Mouse (Mus musculus) neural tube, embryonic 13.5 days (tissue): ENCODE measurements around the gene Gck. TPM values are rescaled to one million over a fixed set of nuclear protein-coding genes. Genes with fewer than 3 reads are reported as not detected.
"Not testable (repeated sequence)": the region's sequence is repeated elsewhere in the genome, so short reads cannot be mapped to it uniquely, and the experiment has no call there.

ENCODE experiments used
- ATAC-seq: fragments of 200-750 bp; cut with Nextera tagmentation; 2 replicates; pipeline ENCODE4 v1.8.0; 2017; ENCODE audit warnings: low read depth, mild to moderate bottlenecking, moderate TSS enrichment, moderate library complexity
- H3K27ac ChIP-seq: fragments of 300-500 bp; sonication (generic); replicated peaks from 2 replicates; pipeline ENCODE4 v1.5.1; 2015; ENCODE audit warnings: moderate library complexity, mild to moderate bottlenecking, inconsistent platforms
- H3K27me3 ChIP-seq: fragments of 300-500 bp; sonication (generic); 2 replicates; pipeline ENCODE4 v1.6.1; 2015; ENCODE audit warnings: mild to moderate bottlenecking, inconsistent platforms
- H3K36me3 ChIP-seq: fragments of 300-500 bp; sonication (generic); 2 replicates; pipeline ENCODE4 v1.6.1; 2015; ENCODE audit warnings: mild to moderate bottlenecking, inconsistent platforms
- H3K4me1 ChIP-seq: fragments of 300-500 bp; sonication (generic); replicated peaks from 2 replicates; pipeline ENCODE4 v1.6.1; 2015; ENCODE audit warnings: inconsistent platforms
- H3K4me2 ChIP-seq: fragments of 300-500 bp; sonication (generic); 2 replicates; pipeline ENCODE4 v1.6.1; 2015; ENCODE audit warnings: inconsistent platforms, mild to moderate bottlenecking, moderate library complexity
- H3K4me3 ChIP-seq: fragments of 300-500 bp; sonication (generic); 2 replicates; pipeline ENCODE4 v1.5.1; 2015; ENCODE audit warnings: mild to moderate bottlenecking, inconsistent platforms
- H3K9ac ChIP-seq: fragments of 300-500 bp; sonication (generic); 2 replicates; pipeline ENCODE4 v1.6.1; 2015; ENCODE audit warnings: moderate library complexity, mild to moderate bottlenecking, inconsistent platforms
- H3K9me3 ChIP-seq: fragments of 300-500 bp; sonication (generic); 2 replicates; pipeline ENCODE4 v1.6.1; 2016; ENCODE audit warnings: inconsistent platforms
- WGBS: fragments of 180-500 bp; shearing (Covaris S2); methylation state at CpG from one replicate; pipeline ENCODE4 v1.1.7; 2015; 5-methylcytosine and 5-hydroxymethylcytosine counted together
- polyA plus RNA-seq: library from polyadenylated mRNA; unstranded; fragments of >200 nt; fragmentation: Nextera tagmentation; extraction: Ambion mirVana; gene quantifications from 2 replicates; pipeline ENCODE4 v1.2.1, GENCODE M21; 2015

Gene Gck
- polyA plus RNA-seq, 1 experiment from 2014 or later = 3.0 TPM

DNA sequence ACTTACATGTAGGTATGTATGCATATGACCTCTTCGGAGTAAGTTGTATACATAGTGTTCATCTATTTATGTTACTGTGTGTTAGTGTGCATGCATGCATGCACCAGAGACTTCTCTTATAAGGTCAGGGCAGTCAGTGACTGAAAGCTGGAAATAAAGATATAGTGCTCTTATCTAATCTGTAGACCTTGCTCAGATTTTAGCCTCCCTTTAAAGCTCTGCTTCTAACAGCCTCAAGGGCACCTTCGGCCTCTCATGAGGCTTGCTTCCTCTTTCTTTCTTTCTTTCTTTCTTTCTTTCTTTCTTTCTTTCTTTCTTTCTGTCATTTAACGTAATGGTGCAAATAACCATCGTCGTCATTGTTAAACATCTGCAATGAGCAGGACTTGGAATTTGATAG, 4.6 kb upstream of the Gck start:
- H3K9ac ChIP-seq = peak overlapping the region; percentile 93; the same call in 1 of the 2 replicates
- 86% methylated on average over 5 of the region's 5 CpGs for whole genome bisulfite sequencing
- peaks cover 32% of the 10 kb centered on the region for H3K4me1 ChIP-seq
- H3K27ac ChIP-seq = no peak overlapping the region
- peaks cover 9% of the 10 kb centered on the region for H3K36me3 ChIP-seq
- H3K4me2 ChIP-seq = no peak overlapping the region
- H3K9me3 ChIP-seq = no peaks in the 10 kb centered on the region
- H3K4me3 ChIP-seq = no peak overlapping the region
- H3K27me3 ChIP-seq = no peaks in the 10 kb centered on the region
- ATAC-seq = no peak

DNA sequence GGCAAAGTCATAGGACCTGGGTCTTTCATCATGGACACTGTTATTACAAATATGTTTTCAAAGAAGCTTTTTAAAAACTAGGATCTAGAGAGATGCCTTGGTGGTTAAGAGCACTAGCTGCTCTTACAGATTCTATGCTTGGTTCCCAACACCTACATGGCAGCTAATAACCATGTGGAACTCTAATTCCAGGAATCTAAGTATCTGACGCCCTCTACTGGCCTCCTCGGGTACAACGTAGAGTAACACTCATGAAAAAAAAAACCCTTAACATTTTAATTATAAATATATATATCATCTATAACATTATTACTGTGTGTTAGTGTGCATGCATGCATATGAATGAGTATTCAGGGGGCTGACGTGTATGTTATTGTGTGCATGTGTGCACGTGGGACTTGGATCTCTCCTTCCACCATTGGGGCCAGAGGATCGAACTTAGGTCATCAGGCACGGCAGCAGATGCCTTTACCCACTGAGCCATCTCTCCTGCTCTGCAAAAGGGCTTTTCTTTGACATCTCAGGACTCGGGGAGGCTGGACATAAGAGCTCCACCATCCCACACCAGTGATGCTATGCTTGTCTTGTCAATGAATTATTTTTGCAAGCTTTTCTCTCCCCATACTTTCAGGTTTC, 3.4 kb upstream of the Gck start:
- no peak for ATAC-seq
- H3K27ac ChIP-seq = no peak overlapping the region

DNA sequence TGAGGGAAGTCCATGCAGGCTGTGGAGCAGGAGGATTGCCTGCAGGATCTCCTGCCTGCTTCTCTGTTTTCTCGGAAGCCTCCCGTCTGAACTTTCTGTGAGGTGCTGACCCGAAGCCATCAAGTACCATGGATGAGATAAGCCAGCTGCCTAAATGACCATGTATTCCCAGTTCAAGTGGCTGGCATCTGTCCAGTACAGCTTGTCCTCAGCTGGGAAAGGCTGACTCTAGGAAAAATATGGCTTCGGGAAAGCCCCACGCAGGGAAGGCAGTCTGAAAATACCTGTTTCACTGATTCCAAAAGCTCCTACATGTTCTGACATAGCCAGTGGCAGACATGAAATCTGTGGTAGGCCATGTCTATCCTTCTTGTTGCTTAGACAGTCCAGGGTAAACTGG, 2.6 kb upstream of the Gck start:
- Histone ChIP-seq H3K36me3 (0 out of 2 replicates have a peak, but pooled peaks cover 3% of the 10 kb centered on the region), H3K4me3 (no peak overlapping the region), H3K27ac (no peak overlapping the region), H3K4me2 (no peak overlapping the region), H3K27me3 (no peaks in the 10 kb centered on the region), H3K9me3 (no peaks in the 10 kb centered on the region), H3K4me1 (peaks cover 30% of the 10 kb centered on the region), H3K9ac (no peak overlapping the region)
- WGBS = 87% methylated on average over 5 of the region's 5 CpGs
- ATAC-seq = no peak

More for the DNA sequence above, 3.4 kb upstream of the Gck start:
- WGBS = 36% methylated on average over 8 of the region's 8 CpGs
- Histone ChIP-seq H3K9me3 (no peaks in the 10 kb centered on the region), H3K4me3 (no peak overlapping the region), H3K4me1 (peaks cover 33% of the 10 kb centered on the region), H3K36me3 (0 out of 2 replicates have a peak, but pooled peaks cover 4% of the 10 kb centered on the region), H3K27me3 (no peaks in the 10 kb centered on the region), H3K9ac (no peak overlapping the region), H3K4me2 (no peak overlapping the region)

GRCm38 (mm10) chr11:5948546-5949250, 1.2 kb downstream of the Gck start:
- Histone ChIP-seq H3K27ac (no peak overlapping the region), H3K36me3 (no peaks in the 10 kb centered on the region), H3K4me2 (no peak overlapping the region), H3K9me3 (no peaks in the 10 kb centered on the region), H3K9ac (0 out of 2 replicates have a peak overlapping the region, but pooled peaks have one; percentile 4), H3K4me1 (peaks cover 8% of the 10 kb centered on the region), H3K4me3 (no peak overlapping the region), H3K27me3 (no peaks in the 10 kb centered on the region)
- 61% methylated on average over 10 of the region's 10 CpGs for WGBS
- ATAC-seq = no peak

GRCm38 (mm10) chr11:5947796-5948195, 2.1 kb downstream of the Gck start:
- Histone ChIP-seq H3K9me3 (no peaks in the 10 kb centered on the region), H3K36me3 (no peaks in the 10 kb centered on the region), H3K4me2 (no peak overlapping the region), H3K4me1 (peaks cover 8% of the 10 kb centered on the region), H3K27ac (no peak overlapping the region), H3K9ac (no peak overlapping the region), H3K4me3 (no peak overlapping the region), H3K27me3 (no peaks in the 10 kb centered on the region)
- WGBS = 68% methylated on average over 4 of the region's 4 CpGs
- no peak for ATAC-seq

- Histone ChIP-seq H3K4me1 (peaks cover 8% of the 10 kb centered on the region), H3K9me3 (no peaks in the 10 kb centered on the region), H3K27me3 (no peaks in the 10 kb centered on the region), H3K9ac (no peak overlapping the region), H3K4me2 (no peak overlapping the region), H3K4me3 (no peak overlapping the region), H3K36me3 (no peaks in the 10 kb centered on the region), H3K27ac (no peak overlapping the region)
- ATAC-seq = no peak
- WGBS = 76% methylated on average over 2 of the region's 2 CpGs
Observed at GRCm38 (mm10) chr11:5945096-5945495, 4.8 kb downstream of the Gck start.

- no peak overlapping the region for H3K27ac ChIP-seq
- no peak overlapping the region for H3K4me3 ChIP-seq
- no peaks in the 10 kb centered on the region for H3K36me3 ChIP-seq
- WGBS = 55% methylated on average over 6 of the region's 6 CpGs
- no peak overlapping the region for H3K4me2 ChIP-seq
- H3K4me1 ChIP-seq = no peaks in the 10 kb centered on the region
- no peak overlapping the region for H3K9ac ChIP-seq
- no peaks in the 10 kb centered on the region for H3K9me3 ChIP-seq
- no peak for ATAC-seq
- no peaks in the 10 kb centered on the region for H3K27me3 ChIP-seq
Observed at GRCm38 (mm10) chr11:5942966-5943365, 6.9 kb downstream of the Gck start.

DNA sequence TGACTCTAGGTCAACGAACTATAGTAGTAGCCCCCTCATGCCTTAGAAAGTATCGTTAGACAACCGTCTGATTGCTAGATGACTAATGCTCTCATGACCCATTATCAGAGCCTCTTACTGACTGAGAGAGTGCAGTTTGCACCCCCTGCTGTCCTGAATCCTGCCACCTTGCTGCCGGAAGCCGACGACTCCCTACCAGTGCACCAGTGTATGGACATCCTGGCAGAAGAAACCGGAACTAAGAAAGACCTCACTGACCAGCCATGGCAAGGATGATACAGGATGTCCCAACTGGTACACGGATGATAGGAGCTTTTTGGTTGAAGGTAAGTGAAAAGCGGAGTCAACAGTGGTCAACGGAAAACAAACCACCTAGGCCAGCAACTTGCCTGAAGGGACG, 15.3 kb downstream of the Gck start:
- not testable (repeated sequence) for ATAC-seq, H3K36me3 ChIP-seq, H3K9me3 ChIP-seq, H3K4me1 ChIP-seq, H3K27ac ChIP-seq, H3K9ac ChIP-seq, H3K4me2 ChIP-seq, H3K4me3 ChIP-seq, H3K27me3 ChIP-seq
- WGBS = 95% methylated on average over 11 of the region's 11 CpGs

- not testable (repeated sequence) for H3K9me3 ChIP-seq, H3K4me2 ChIP-seq, H3K27ac ChIP-seq, H3K4me1 ChIP-seq, H3K27me3 ChIP-seq, H3K36me3 ChIP-seq, H3K9ac ChIP-seq, H3K4me3 ChIP-seq, ATAC-seq
- WGBS = 86% methylated on average over 6 of the region's 6 CpGs
Observed at GRCm38 (mm10) chr11:5931947-5932346, 17.9 kb downstream of the Gck start.

GRCm38 (mm10) chr11:5930578-5930977, 19.3 kb downstream of the Gck start:
- Histone ChIP-seq H3K4me1 (no peaks in the 10 kb centered on the region), H3K27ac (no peak overlapping the region), H3K27me3 (no peaks in the 10 kb centered on the region), H3K9ac (no peak overlapping the region), H3K4me2 (no peak overlapping the region), H3K36me3 (no peaks in the 10 kb centered on the region), H3K9me3 (peaks cover 5% of the 10 kb centered on the region; the same call in 1 of the 2 replicates), H3K4me3 (no peak overlapping the region)
- WGBS = 48% methylated on average over 1 of the region's 1 CpGs
- no peak for ATAC-seq

DNA sequence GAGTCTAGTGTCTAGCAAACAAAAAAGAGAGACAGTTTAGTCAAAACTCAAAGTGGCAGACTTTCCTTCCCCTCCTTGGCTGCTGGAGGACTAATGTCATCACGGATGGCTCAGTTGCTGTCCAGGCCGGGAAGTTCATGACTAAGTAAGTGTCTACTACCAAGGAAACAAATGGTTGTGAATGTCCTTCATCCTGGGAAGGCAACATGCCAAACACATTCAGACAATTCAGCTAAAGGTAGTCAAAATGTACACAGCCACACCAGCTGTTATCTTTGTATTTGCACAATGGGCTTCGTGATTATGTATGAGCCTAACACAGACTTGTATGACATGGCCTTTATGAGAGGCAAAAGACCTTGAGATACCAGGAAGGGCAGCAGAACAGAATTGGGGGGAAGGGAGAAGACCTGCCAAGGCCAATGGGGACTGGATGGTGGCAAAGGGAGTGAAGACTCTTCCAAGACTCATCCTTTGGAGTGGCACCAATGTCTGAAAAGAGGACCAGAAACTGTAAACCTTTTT, 23.1 kb downstream of the Gck start:
- Histone ChIP-seq H3K27ac (no peak overlapping the region), H3K4me1 (no peaks in the 10 kb centered on the region), H3K4me2 (no peak overlapping the region), H3K36me3 (no peaks in the 10 kb centered on the region), H3K9me3 (peaks cover 5% of the 10 kb centered on the region; the same call in 1 of the 2 replicates), H3K27me3 (no peaks in the 10 kb centered on the region), H3K4me3 (no peak overlapping the region), H3K9ac (no peak overlapping the region)
- ATAC-seq = no peak
- 87% methylated on average over 3 of the region's 3 CpGs for WGBS

GRCm38 (mm10) chr11:5924699-5925098, 25.2 kb downstream of the Gck start:
- 58% methylated on average over 8 of the region's 8 CpGs for WGBS
- Histone ChIP-seq H3K4me2 (no peak overlapping the region), H3K4me3 (no peak overlapping the region), H3K4me1 (no peaks in the 10 kb centered on the region), H3K27me3 (no peaks in the 10 kb centered on the region), H3K27ac (no peak overlapping the region), H3K9me3 (peaks cover 5% of the 10 kb centered on the region; the same call in 1 of the 2 replicates), H3K9ac (no peak overlapping the region), H3K36me3 (no peaks in the 10 kb centered on the region)
- ATAC-seq = no peak
